Mouse (Mus musculus) CH12.LX (cell line): Measurements from ENCODE around the gene Tanc1. TPM values are rescaled to one million over a fixed set of nuclear protein-coding genes. Genes with fewer than 3 reads are reported as not detected.

Experiments used
- DNase-seq: peaks from one replicate; pipeline ENCODE4 v3.0.0-alpha.2; 2013; ENCODE audit errors: extremely low read depth
- H3K27ac ChIP-seq: 2 replicates; pipeline ENCODE4 v1.5.1; 2012; ENCODE audit warnings: low read depth, mild to moderate bottlenecking, control low read depth, moderate library complexity; ENCODE audit not compliant: insufficient read depth
- H3K27me3 ChIP-seq: replicated peaks from 2 replicates; pipeline ENCODE3; 2012; ENCODE audit warnings: inconsistent platforms
- H3K36me3 ChIP-seq, 2 experiments: replicated peaks in 1 of 2; 2 replicates each; pipeline versions ENCODE3 to v1.6.1; 2012; ENCODE audit warnings: inconsistent platforms in 1 of 2, low read length in 1 of 2, mild to moderate bottlenecking in 1 of 2, mixed read lengths in 1 of 2, moderate library complexity in 1 of 2; ENCODE audit not compliant: control insufficient read depth in 1 of 2, insufficient read depth in 1 of 2
- H3K4me1 ChIP-seq, 2 experiments: 2 replicates each; pipeline ENCODE4 v1.6.1; 2012; ENCODE audit warnings: inconsistent platforms in 1 of 2, moderate library complexity in 1 of 2; ENCODE audit not compliant: insufficient read depth in 2 of 2, control insufficient read depth in 1 of 2
- H3K4me2 ChIP-seq: 2 replicates; pipeline ENCODE4 v1.6.1; 2012; ENCODE audit warnings: low read depth, mild to moderate bottlenecking, control low read depth; ENCODE audit not compliant: poor library complexity, insufficient read depth, severe bottlenecking
- H3K4me3 ChIP-seq, 3 experiments: fragments of 150-350 bp in 1 of 3; sonication (generic) in 1 of 3; replicated peaks in 1 of 3; 2 replicates each; pipeline versions ENCODE3 to v1.5.1; 2011 to 2012; ENCODE audit warnings: low read depth in 2 of 3, low read length in 2 of 3, mild to moderate bottlenecking in 2 of 3, moderate library complexity in 2 of 3, control low read depth in 1 of 3, improper control_type of control experiment in 1 of 3, inconsistent platforms in 1 of 3, mixed read lengths in 1 of 3; ENCODE audit not compliant: poor library complexity in 1 of 3
- H3K79me2 ChIP-seq: replicated peaks from 2 replicates; pipeline ENCODE4 v1.6.1; 2012; ENCODE audit warnings: mild to moderate bottlenecking, moderate library complexity; ENCODE audit not compliant: control insufficient read depth, poor library complexity, insufficient read depth, severe bottlenecking; ENCODE audit errors: extremely low read depth
- H3K9ac ChIP-seq: 2 replicates; pipeline ENCODE4 v1.6.1; 2012; ENCODE audit warnings: low read depth, mild to moderate bottlenecking, control low read depth, moderate library complexity; ENCODE audit not compliant: insufficient read depth
- H3K9me3 ChIP-seq: replicated peaks from 2 replicates; pipeline ENCODE3; 2012; ENCODE audit warnings: low read length, inconsistent platforms, mixed read lengths
- CHD2 ChIP-seq: IDR thresholded peaks from 2 replicates; pipeline ENCODE4 v1.6.1; 2011; ENCODE audit warnings: low read length, improper control_type of control experiment
- EP300 ChIP-seq: IDR thresholded peaks from 2 replicates; pipeline ENCODE4 v1.6.1; 2011; ENCODE audit warnings: low read length, improper control_type of control experiment
- ETS1 ChIP-seq: conservative IDR thresholded peaks from 2 replicates; pipeline ENCODE4 v1.6.1; 2012; ENCODE audit warnings: low read depth, mild to moderate bottlenecking, inconsistent platforms, low read length, improper control_type of control experiment, moderate library complexity
- JUN ChIP-seq: IDR thresholded peaks from 2 replicates; pipeline ENCODE4 v1.6.1; 2011; ENCODE audit warnings: low read depth, mild to moderate bottlenecking, low read length, improper control_type of control experiment, moderate library complexity; ENCODE audit not compliant: insufficient read depth
- MAX ChIP-seq: IDR thresholded peaks from 2 replicates; pipeline ENCODE4 v1.6.1; 2011; ENCODE audit warnings: low read length, improper control_type of control experiment
- MAZ ChIP-seq: IDR thresholded peaks from 2 replicates; pipeline ENCODE4 v1.6.1; 2012; ENCODE audit warnings: low read depth, mild to moderate bottlenecking, inconsistent platforms, low read length, improper control_type of control experiment, moderate library complexity
- MXI1 ChIP-seq: IDR thresholded peaks from 2 replicates; pipeline ENCODE4 v1.6.1; 2011; ENCODE audit warnings: mild to moderate bottlenecking, low read depth, low read length, improper control_type of control experiment
- POLR2A ChIP-seq: IDR thresholded peaks from 2 replicates; pipeline ENCODE4 v1.6.1; 2011; ENCODE audit warnings: low read depth, mild to moderate bottlenecking, improper control_type of control experiment, low read length
- RAD21 ChIP-seq: IDR thresholded peaks from 2 replicates; pipeline ENCODE4 v1.6.1; 2011; ENCODE audit warnings: low read depth, mild to moderate bottlenecking, low read length, improper control_type of control experiment, moderate library complexity
- SIN3A ChIP-seq: IDR thresholded peaks from 2 replicates; pipeline ENCODE4 v1.6.1; 2012; ENCODE audit warnings: low read length, improper control_type of control experiment, inconsistent platforms
- TBP ChIP-seq: conservative IDR thresholded peaks from 2 replicates; pipeline ENCODE4 v1.6.1; 2011; ENCODE audit warnings: low read depth, low read length, improper control_type of control experiment
- ZC3H11A ChIP-seq: IDR thresholded peaks from 2 replicates; pipeline ENCODE4 v1.6.1; 2012; ENCODE audit warnings: low read depth, mild to moderate bottlenecking, inconsistent platforms, low read length, improper control_type of control experiment
- ZKSCAN1 ChIP-seq: IDR thresholded peaks from 2 replicates; pipeline ENCODE4 v1.6.1; 2012; ENCODE audit warnings: low read depth, inconsistent platforms, low read length, improper control_type of control experiment, borderline replicate concordance
- dilution Hi-C: fragments of 300-500 bp; cut with MboI; formaldehyde crosslinking; loops from 2 replicates; pipeline ENCODE4 v1.14.3; 2020; ENCODE audit warnings: low sequenced_read_pairs; ENCODE audit not compliant: extremely low pct_unique_long_range_greater_than_20kb, extremely low pct_ligation_motif_present
- in situ Hi-C: fragments of 300-500 bp; cut with MboI; formaldehyde crosslinking; loops from 3 replicates; pipeline ENCODE4 v1.14.3; 2019; ENCODE audit warnings: low sequenced_read_pairs, low pct_ligation_motif_present, low pct_unique_long_range_greater_than_20kb, mixed read lengths
- polyA plus RNA-seq: library from polyadenylated mRNA; unstranded; fragments of >175 nt; gene quantifications from 2 replicates; pipeline ENCODE4 v1.2.1, GENCODE M21; 2012; ENCODE audit warnings: low read depth; ENCODE audit not compliant: insufficient read length
- total RNA-seq, 2 experiments: library from RNA; depleted of rRNA; stranded (reverse); fragments of 300-350 nt in 1 of 2; fragments of >200 nt in 1 of 2; gene quantifications; 2 replicates each; pipeline ENCODE4 v1.2.3; 2012 to 2014

The Tanc1 gene
- total and polyA plus RNA-seq, 3 experiments = 0.08 to 0.21 (median 0.08) TPM

DNA sequence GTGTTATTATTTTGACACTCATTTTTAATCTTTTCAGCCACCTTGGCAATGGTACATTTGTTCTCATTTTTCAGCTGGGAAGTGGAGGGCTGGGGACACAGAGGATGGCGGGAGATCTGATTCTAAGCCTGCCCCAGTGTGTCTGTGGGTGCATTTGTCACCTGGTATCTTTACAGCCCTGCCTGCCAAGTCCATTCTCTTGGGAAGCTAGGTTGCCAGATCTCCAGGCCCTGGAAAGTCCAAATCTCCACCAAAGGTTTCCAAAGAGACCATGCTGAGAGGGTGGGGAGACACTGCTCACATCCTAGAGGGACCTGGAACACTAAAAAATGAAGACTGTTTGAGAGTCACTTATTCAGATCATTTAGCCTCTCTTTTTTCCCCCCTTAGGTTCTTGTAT, 199.4 kb downstream of the Tanc1 start:
- H3K4me3 ChIP-seq = no peak overlapping the region
- no peaks in the 10 kb centered on the region for H3K4me1 ChIP-seq
- in situ Hi-C loops (no loop called here), dilution Hi-C loops (no loop called here)
- H3K9me3 ChIP-seq = no peaks in the 10 kb centered on the region
- H3K27ac ChIP-seq = no peak overlapping the region
- no peak overlapping the region for H3K4me2 ChIP-seq
- no peaks in the 10 kb centered on the region for H3K27me3 ChIP-seq
- H3K9ac ChIP-seq = no peak overlapping the region
- TF ChIP-seq MXI1 = no peak
- TF ChIP-seq MAX = no peak
- DNase-seq = no peak
- no peaks in the 10 kb centered on the region for H3K79me2 ChIP-seq
- no peaks in the 10 kb centered on the region for H3K36me3 ChIP-seq

DNA sequence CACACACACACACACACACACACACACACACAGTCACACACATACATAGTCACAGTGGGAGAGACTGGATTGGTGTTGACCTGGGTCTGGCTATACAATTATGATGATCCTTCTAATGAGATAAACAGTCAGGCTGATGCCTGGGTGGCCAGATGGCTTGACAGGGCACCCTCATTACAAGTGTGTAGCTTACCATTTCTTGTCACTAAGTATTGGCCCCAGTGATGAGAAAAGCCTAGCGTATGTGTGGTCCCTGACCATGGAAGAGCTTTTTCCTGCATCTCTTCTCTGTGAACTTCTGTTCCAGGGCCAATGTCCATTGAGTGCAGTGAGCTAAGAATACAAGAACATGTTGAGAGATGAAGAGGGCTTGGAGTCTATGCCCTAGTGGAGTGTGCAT, 200.8 kb downstream of the Tanc1 start:
- TF ChIP-seq ZKSCAN1 (no peak), CHD2 (no peak), RAD21 (no peak)
- H3K9me3 ChIP-seq = no peaks in the 10 kb centered on the region
- H3K4me2 ChIP-seq = no peak overlapping the region
- H3K36me3 ChIP-seq = no peaks in the 10 kb centered on the region
- H3K79me2 ChIP-seq = no peaks in the 10 kb centered on the region
- H3K9ac ChIP-seq = no peak overlapping the region
- in situ Hi-C loops (no loop called here), dilution Hi-C loops (no loop called here)
- H3K4me1 ChIP-seq = no peaks in the 10 kb centered on the region
- no peak for DNase-seq
- H3K27me3 ChIP-seq = no peaks in the 10 kb centered on the region
- no peak overlapping the region for H3K4me3 ChIP-seq
- H3K27ac ChIP-seq = no peak overlapping the region

DNA sequence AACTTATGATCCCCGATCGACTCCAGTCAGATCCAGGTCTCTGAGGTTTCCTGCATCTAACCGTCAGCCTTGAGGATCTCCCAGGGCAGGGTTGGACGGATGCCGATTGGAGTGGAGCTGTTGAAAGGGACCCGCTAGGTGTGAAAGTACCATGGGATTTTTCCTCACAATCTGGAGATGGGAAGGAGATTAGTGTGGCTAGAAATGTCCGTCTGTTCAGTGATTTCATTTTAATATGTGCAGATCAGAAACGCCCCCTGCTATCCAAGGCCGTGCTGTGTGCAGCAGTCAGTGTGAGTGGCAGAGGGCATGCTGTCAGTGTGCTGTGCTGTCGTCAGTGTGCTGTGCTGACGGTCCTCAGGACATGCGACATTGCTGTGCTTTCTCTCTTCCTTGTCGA, 201.6 kb downstream of the Tanc1 start:
- Histone ChIP-seq H3K36me3 (no peaks in the 10 kb centered on the region), H3K4me3 (no peak overlapping the region), H3K9ac (no peak overlapping the region), H3K79me2 (no peaks in the 10 kb centered on the region), H3K4me2 (no peak overlapping the region), H3K4me1 (no peaks in the 10 kb centered on the region), H3K9me3 (no peaks in the 10 kb centered on the region), H3K27me3 (no peaks in the 10 kb centered on the region), H3K27ac (no peak overlapping the region)
- in situ Hi-C loops = no loop called here
- dilution Hi-C loops = no loop called here
- no peak for DNase-seq
- no peak for TF ChIP-seq CHD2
- TF ChIP-seq RAD21 = no peak
- TF ChIP-seq JUN = no peak
- no peak for TF ChIP-seq ETS1
- no peak for TF ChIP-seq MAX
- TF ChIP-seq ZKSCAN1 = no peak
- no peak for TF ChIP-seq MAZ
- TF ChIP-seq TBP = no peak
- TF ChIP-seq POLR2A = no peak
- TF ChIP-seq ZC3H11A = no peak
- no peak for TF ChIP-seq EP300
- TF ChIP-seq SIN3A = no peak
